Mouse (Mus musculus) kidney, adult 2 months (tissue): ENCODE measurements at regions not wholly inside any gene's neighbourhood (a gene's known extent, or its start where the extent isn't known, plus 50 kb on each side); places are given as distances from the start of the nearest gene placed in this dataset.

Source experiments
- DNase-seq: peaks from one replicate; pipeline ENCODE4 v3.0.0; 2021
- H3K27ac ChIP-seq: fragments of 200-500 bp; 2 replicates; pipeline ENCODE4 v1.5.1; 2012; ENCODE audit warnings: low read depth, low read length, control low read depth, inconsistent platforms; ENCODE audit not compliant: insufficient read depth
- H3K27me3 ChIP-seq: fragments of 200-500 bp; replicated peaks from 2 replicates; pipeline ENCODE4 v1.6.1; 2012; ENCODE audit warnings: mild to moderate bottlenecking, moderate library complexity, low read length, inconsistent platforms; ENCODE audit not compliant: control insufficient read depth, insufficient read depth
- H3K36me3 ChIP-seq: fragments of 200-500 bp; 2 replicates; pipeline ENCODE4 v1.6.1; 2012; ENCODE audit warnings: mild to moderate bottlenecking, moderate library complexity, low read length, inconsistent platforms; ENCODE audit not compliant: control insufficient read depth, insufficient read depth
- H3K4me1 ChIP-seq: fragments of 200-500 bp; 2 replicates; pipeline ENCODE4 v1.6.1; 2011; ENCODE audit warnings: low read length; ENCODE audit not compliant: control insufficient read depth, insufficient read depth
- H3K4me3 ChIP-seq: fragments of 200-500 bp; 2 replicates; pipeline ENCODE4 v1.5.1; 2011; ENCODE audit warnings: mild to moderate bottlenecking, low read depth, low read length, control low read depth; ENCODE audit not compliant: insufficient read depth
- CTCF ChIP-seq: fragments of 200-500 bp; conservative IDR thresholded peaks from 2 replicates; pipeline ENCODE4 v1.5.1; 2011; ENCODE audit warnings: low read depth, mild to moderate bottlenecking, control low read depth, low read length, moderate library complexity, mixed read lengths; ENCODE audit not compliant: insufficient read depth, insufficient read length
- POLR2A ChIP-seq: fragments of 200-500 bp; IDR thresholded peaks from one replicate; pipeline ENCODE4 v1.6.1; 2011; ENCODE audit warnings: low read depth, low read length, control low read depth
- WGBS: fragments of 180-500 bp; shearing (Covaris S2); methylation state at CpG from one replicate; pipeline ENCODE4 v1.1.7; 2018; 5-methylcytosine and 5-hydroxymethylcytosine counted together

DNA sequence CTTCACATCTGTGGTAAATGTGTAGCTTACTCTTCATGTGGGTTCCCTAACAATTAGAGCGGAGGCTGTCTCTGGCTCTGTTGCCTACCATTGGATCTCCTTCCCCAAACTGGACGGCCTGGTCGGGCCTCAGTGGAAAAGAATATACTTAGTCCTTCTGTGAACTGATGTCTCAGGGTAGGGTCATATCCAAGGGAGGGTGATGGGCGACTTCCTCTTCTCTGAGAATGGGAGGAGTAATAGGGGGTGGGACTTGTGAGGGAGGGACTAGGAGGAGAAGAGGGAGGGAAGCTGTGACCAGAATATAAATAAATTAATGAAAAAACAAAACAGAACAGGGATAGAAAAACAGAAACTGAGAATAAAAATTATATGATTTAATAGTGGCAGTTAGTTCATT is 166.5 kb upstream of the Btg1 start:
- no peak overlapping the region for H3K4me3 ChIP-seq
- 97% methylated on average over 4 of the region's 4 CpGs for WGBS
- no peaks in the 10 kb centered on the region for H3K36me3 ChIP-seq
- H3K27me3 ChIP-seq, result no peaks in the 10 kb centered on the region
- H3K4me1 ChIP-seq, result no peaks in the 10 kb centered on the region
- no peak overlapping the region for H3K27ac ChIP-seq
- TF ChIP-seq CTCF, result no peak
- no peak for TF ChIP-seq POLR2A
- DNase-seq, result no peak

DNA sequence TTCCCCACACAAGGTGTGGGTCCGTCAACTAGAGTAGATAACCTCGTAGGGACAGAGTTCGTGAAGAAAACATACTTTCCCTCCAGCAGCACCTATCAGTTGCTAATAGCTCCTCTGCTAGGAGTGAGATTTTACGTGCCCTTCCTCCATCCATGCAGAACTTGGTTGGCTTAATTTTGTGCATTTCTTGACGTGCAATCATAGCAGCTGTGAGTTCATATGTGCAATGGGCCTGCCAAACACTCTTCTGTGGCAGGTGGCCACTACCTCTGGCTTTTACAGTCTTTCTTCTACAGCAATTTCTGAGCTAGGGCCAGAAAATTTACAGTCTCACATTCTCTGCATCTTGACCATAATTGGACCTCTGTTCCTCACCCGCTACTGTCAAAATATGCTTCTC is 161.9 kb upstream of the Btg1 start:
- TF ChIP-seq POLR2A (no peak), CTCF (no peak)

DNA sequence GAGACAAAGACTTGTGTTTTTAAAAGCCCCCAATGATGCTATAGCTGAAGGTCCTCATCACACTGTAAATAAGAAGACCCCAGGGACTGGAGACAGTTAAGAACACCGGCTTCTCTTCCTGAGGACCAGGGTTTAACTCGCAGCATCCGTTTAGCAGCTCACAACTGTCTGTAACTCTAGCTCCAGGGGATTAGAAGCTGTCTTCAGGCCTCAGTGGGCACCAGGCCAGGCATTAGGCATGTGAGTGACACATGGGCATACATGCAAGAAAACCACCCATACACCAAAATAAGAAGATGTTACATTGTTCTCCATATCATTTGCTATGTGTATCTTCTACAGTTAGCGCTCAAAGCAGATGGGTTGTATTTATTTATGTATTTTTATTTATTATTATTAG is 158.3 kb upstream of the Btg1 start:
- WGBS, result 72% methylated on average over 4 of the region's 4 CpGs
- DNase-seq, result no peak
- no peak overlapping the region for H3K27ac ChIP-seq

More for the DNA sequence above, 161.9 kb upstream of the Btg1 start:
- Histone ChIP-seq H3K4me1 (0 out of 2 replicates have a peak, but pooled peaks cover 1% of the 10 kb centered on the region), H3K36me3 (no peaks in the 10 kb centered on the region), H3K27me3 (no peaks in the 10 kb centered on the region), H3K4me3 (no peak overlapping the region), H3K27ac (no peak overlapping the region)
- DNase-seq, result no peak
- 90% methylated on average over 6 of the region's 6 CpGs for WGBS

DNA sequence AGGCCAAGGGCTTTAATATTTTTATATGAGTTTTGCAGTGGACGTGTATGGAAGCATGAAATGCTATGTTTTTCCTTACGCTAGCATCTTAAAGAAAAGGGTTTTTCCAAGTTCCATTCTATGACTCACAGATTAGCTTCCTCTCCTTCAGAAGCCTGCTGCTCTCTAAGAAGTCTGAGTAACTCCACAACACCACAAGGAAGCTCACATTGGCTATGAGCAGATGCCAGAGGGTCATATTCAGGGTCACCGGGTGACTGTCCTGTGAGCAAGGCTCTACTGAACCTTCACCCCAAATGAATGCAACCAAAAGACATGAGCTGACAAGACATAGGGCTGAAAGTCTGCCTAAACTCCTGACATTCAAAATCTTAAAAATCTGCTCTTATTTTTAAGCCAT is 157.6 kb upstream of the Btg1 start:
- no peak for DNase-seq

More for the DNA sequence above, 158.3 kb upstream of the Btg1 start:
- Histone ChIP-seq H3K4me1 (0 out of 2 replicates have a peak, but pooled peaks cover 2% of the 10 kb centered on the region), H3K4me3 (no peak overlapping the region), H3K36me3 (no peaks in the 10 kb centered on the region), H3K27me3 (no peaks in the 10 kb centered on the region)
- no peak for TF ChIP-seq POLR2A
- TF ChIP-seq CTCF, result no peak

DNA sequence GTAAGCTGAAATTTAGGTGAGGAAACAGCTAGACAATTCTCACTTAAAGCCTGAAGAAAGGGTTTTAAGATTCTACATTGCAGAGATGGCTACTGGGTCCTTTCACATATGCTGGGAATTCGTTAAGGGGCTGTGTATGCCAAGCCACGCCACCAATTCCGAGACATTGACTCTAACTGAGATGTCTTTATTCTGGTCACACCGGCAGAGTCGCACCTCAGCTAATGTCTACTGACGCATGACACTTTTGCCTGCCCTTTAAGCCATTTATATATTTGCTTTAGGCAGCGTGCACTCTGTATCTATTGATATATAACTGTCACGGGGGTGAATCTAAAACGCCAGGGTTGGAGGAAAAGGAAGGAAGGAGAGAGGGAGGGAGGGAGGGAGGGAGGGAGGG is 156.7 kb upstream of the Btg1 start:
- 34% methylated on average over 9 of the region's 9 CpGs for WGBS
- TF ChIP-seq POLR2A (no peak), CTCF (no peak)
- H3K4me3 ChIP-seq, result no peak overlapping the region
- no peak overlapping the region for H3K27ac ChIP-seq
- 0 out of 2 replicates have a peak, but pooled peaks cover 2% of the 10 kb centered on the region for H3K4me1 ChIP-seq
- no peaks in the 10 kb centered on the region for H3K36me3 ChIP-seq
- H3K27me3 ChIP-seq, result no peaks in the 10 kb centered on the region
- DNase-seq, result no peak

More for the DNA sequence above, 157.6 kb upstream of the Btg1 start:
- no peak overlapping the region for H3K4me3 ChIP-seq
- 0 out of 2 replicates have a peak, but pooled peaks cover 2% of the 10 kb centered on the region for H3K4me1 ChIP-seq
- no peaks in the 10 kb centered on the region for H3K36me3 ChIP-seq
- no peak for TF ChIP-seq POLR2A
- no peak for TF ChIP-seq CTCF
- H3K27me3 ChIP-seq, result no peaks in the 10 kb centered on the region
- WGBS, result 84% methylated on average over 3 of the region's 3 CpGs
- no peak overlapping the region for H3K27ac ChIP-seq

DNA sequence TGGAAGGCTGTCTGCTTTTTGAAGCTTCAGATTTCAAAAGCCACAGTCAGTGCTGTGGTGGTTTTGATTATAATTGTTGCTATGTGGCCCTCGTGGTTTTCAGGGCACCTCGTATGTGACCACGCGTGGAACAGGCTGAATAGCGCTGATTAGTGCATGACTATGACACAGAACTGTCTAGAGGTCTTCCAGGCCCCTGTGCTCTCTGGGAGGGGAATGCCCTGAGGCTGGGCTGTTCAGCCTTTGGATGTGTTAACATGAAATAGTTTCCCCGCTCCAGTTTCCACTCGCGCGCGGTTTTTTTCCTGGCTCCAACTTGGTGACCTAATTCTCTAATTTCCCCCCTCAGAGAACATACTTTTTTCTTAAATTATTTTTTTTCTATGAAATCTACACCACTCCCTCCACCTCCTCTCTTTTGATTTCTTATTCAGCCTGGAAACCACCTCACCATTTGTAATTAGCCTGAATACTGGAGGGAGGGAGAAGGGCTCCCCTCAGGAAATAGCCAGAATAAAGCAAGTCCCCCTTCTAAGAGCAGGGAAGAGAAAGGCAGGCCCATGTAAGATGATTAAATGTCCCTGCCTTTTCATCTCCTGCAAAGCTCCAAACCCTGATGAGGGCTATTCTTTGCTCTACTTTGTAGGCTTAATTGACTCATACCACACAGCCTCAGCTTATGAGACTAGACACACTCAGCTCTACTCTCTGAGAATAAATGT is 156.0 kb upstream of the Btg1 start:
- WGBS, result 43% methylated on average over 10 of the region's 10 CpGs
- Histone ChIP-seq H3K4me1 (0 out of 2 replicates have a peak, but pooled peaks cover 2% of the 10 kb centered on the region), H3K4me3 (no peak overlapping the region), H3K27ac (no peak overlapping the region), H3K27me3 (no peaks in the 10 kb centered on the region), H3K36me3 (no peaks in the 10 kb centered on the region)
- TF ChIP-seq POLR2A (no peak), CTCF (no peak)
- no peak for DNase-seq

DNA sequence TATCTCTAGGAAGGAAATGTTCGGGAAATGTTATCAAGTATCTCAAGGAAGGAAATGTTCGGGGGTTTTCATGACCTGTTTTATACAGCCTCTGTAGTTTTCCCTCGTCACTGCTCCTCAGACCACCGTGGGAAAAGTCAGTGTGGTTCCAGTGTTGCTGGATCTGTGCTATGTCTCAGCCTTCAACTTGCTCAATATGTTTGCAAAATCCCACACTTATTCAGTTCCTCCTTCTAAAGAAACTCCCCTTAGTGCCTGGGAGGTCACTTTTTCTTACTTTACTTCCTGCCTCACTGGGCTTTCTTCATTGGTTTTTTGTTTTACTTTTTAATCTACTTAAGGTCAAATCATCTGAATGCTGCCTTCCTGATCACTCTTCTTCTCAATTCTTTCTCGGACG is 150.8 kb upstream of the Btg1 start:
- no peak for TF ChIP-seq POLR2A
- TF ChIP-seq CTCF, result no peak
- WGBS, result 78% methylated on average over 6 of the region's 6 CpGs
- H3K27me3 ChIP-seq, result no peaks in the 10 kb centered on the region
- H3K4me3 ChIP-seq, result no peak overlapping the region
- no peak for DNase-seq
- no peaks in the 10 kb centered on the region for H3K4me1 ChIP-seq
- H3K27ac ChIP-seq, result no peak overlapping the region
- H3K36me3 ChIP-seq, result no peaks in the 10 kb centered on the region

DNA sequence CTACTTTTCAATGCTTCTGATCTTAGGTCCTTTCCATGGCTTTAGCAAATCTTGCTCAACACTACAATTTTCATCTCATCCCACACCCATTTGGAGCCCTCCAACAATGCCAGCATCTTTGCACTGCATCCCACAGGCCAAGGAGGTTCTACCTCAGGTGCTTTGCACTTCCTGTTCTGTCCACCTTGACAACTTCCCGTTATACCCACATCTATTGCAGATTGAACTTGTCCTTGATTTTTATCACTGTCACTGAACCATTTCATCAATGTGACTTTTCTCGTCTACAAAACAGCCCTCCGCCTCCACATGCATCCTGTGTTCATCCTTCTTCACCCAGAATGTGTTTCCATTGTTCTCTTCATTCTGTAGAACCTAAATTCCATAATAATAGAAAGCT is 150.0 kb upstream of the Btg1 start:
- Histone ChIP-seq H3K4me1 (no peaks in the 10 kb centered on the region), H3K27ac (no peak overlapping the region), H3K27me3 (no peaks in the 10 kb centered on the region), H3K36me3 (no peaks in the 10 kb centered on the region), H3K4me3 (no peak overlapping the region)
- TF ChIP-seq CTCF, result no peak
- no peak for TF ChIP-seq POLR2A
- DNase-seq, result no peak
- WGBS, result 82% methylated on average over 3 of the region's 3 CpGs
